Mouse (Mus musculus) limb, embryonic 12.5 days (tissue): ENCODE results near the gene Khsrp. TPM values are rescaled to one million over a fixed set of nuclear protein-coding genes. Genes with fewer than 3 reads are reported as not detected.

ENCODE experiments used
- polyA plus RNA-seq: library from polyadenylated mRNA; unstranded; fragments of >200 nt; fragmentation: Nextera tagmentation; extraction: Ambion mirVana; gene quantifications from 2 replicates; pipeline ENCODE4 v1.2.1, GENCODE M21; 2016

Khsrp gene
- polyA plus RNA-seq, 1 experiment from 2014 or later, result 60.2 TPM

Other genes with a start within 250 kb of the Khsrp start
- gene Rfx2, start 200.5 kb downstream of the Khsrp start, polyA plus RNA-seq, result 3.6 and 4.1 TPM in 2 replicates
- not detected in 2 replicates for gene Acsbg2, start 157.1 kb downstream of the Khsrp start, polyA plus RNA-seq
- 0.26 and 0.52 TPM in 2 replicates for gene 1700061G19Rik, start 156.0 kb downstream of the Khsrp start, polyA plus RNA-seq
- gene Mllt1, start 96.1 kb downstream of the Khsrp start, polyA plus RNA-seq, result 93.0 and 97.1 TPM in 2 replicates
- not detected in 2 replicates for gene Acer1, start 49.4 kb downstream of the Khsrp start, polyA plus RNA-seq
- 147 and 151 TPM in 2 replicates for gene Clpp, start 41.2 kb downstream of the Khsrp start, polyA plus RNA-seq
- gene Alkbh7, start 34.2 kb downstream of the Khsrp start, polyA plus RNA-seq, result 37.6 and 39.8 TPM in 2 replicates
- gene Pspn, start 31.5 kb downstream of the Khsrp start, polyA plus RNA-seq, result not detected in 2 replicates
- 61.5 and 68.2 TPM in 2 replicates for gene Gtf2f1, start 20.2 kb downstream of the Khsrp start, polyA plus RNA-seq
- 0.24 TPM in 1 of 2 replicates, not detected in the other for gene Gm17949, start 20.1 kb downstream of the Khsrp start, polyA plus RNA-seq
- 0.17 and 0.23 TPM in 2 replicates for gene Slc25a41, start 10.1 kb upstream of the Khsrp start, polyA plus RNA-seq
- 1.2 and 2.4 TPM in 2 replicates for gene Crb3, start 27.6 kb upstream of the Khsrp start, polyA plus RNA-seq
- gene Slc25a23, start 28.3 kb upstream of the Khsrp start, polyA plus RNA-seq, result 4.5 and 4.9 TPM in 2 replicates
- gene Dennd1c, start 47.0 kb upstream of the Khsrp start, polyA plus RNA-seq, result 0.99 and 1.2 TPM in 2 replicates
- 12.7 and 14.7 TPM in 2 replicates for gene Tubb4a, start 56.3 kb upstream of the Khsrp start, polyA plus RNA-seq
- gene Tnfsf9, start 73.8 kb upstream of the Khsrp start, polyA plus RNA-seq, result 10.2 and 11.3 TPM in 2 replicates
- not detected in 2 replicates for gene Cd70, start 118.3 kb upstream of the Khsrp start, polyA plus RNA-seq
- gene Tnfsf14, start 162.7 kb upstream of the Khsrp start, polyA plus RNA-seq, result 0.18 and 0.33 TPM in 2 replicates
- gene C3, start 196.6 kb upstream of the Khsrp start, polyA plus RNA-seq, result 0.08 and 1.00 TPM in 2 replicates
- 30.0 and 31.1 TPM in 2 replicates for gene Gpr108, start 216.9 kb upstream of the Khsrp start, polyA plus RNA-seq
- 30.4 and 36.5 TPM in 2 replicates for gene Trip10, start 217.9 kb upstream of the Khsrp start, polyA plus RNA-seq
- gene Vav1, start 247.6 kb upstream of the Khsrp start, polyA plus RNA-seq, result 1.8 and 1.9 TPM in 2 replicates